Mouse (Mus musculus): Measurements from ENCODE around the gene Grk6. TPM values are rescaled to one million over a fixed set of nuclear protein-coding genes. Genes with fewer than 3 reads are reported as not detected.

Grk6 gene
- polyA plus RNA-seq, 1 experiment: 9.5 TPM

DNA sequence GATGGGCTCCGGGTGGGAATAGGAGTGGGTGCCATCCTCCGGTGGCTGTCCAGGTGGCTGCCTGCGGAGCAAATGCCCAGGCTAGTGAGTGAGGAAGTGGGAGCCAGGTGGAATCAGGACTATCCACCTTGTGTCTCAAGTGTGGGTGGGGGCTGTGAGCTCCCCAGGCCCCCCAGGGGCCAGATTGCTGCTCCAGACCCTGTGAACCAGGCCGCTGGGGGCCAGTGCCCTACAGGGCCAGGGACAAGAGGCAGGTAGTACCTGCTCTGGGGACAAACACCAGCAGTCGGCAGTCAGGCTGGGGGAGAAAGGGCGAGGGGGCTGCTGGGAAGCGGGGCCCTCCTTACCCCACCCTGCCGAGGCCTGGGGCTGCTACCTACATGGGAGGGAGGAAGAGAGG, 31.4 kb downstream of the Grk6 start:
- Histone ChIP-seq H3K27me3 (ENCODE audit: control insufficient read depth) (peaks cover 55% of the 10 kb centered on the region), H3K4me1 (ENCODE audit: control insufficient read depth) (peaks cover 18% of the 10 kb centered on the region), H3K9me3 (ENCODE audit: control insufficient read depth, low read length) (peaks cover 10% of the 10 kb centered on the region; the same call in 1 of the 2 replicates), H3K36me3 (ENCODE audit: control insufficient read depth) (no peaks in the 10 kb centered on the region; the same call in 1 of the 2 replicates), H3K4me3 (replicated peaks) (no peak overlapping the region)
- TF ChIP-seq TAL1 (IDR thresholded peaks at IDR 0.05; ENCODE audit: low read length) (no peak), GATA1 (IDR thresholded peaks at IDR 0.05; ENCODE audit: low read length) (no peak)

GRCm38 (mm10) chr13:55477492-55477891, 32.6 kb downstream of the Grk6 start:
- no peak for TF ChIP-seq TAL1 (IDR thresholded peaks at IDR 0.05; ENCODE audit: low read length)
- no peak for TF ChIP-seq GATA1 (IDR thresholded peaks at IDR 0.05; ENCODE audit: low read length)
- Histone ChIP-seq H3K9me3 (ENCODE audit: control insufficient read depth, low read length) (peaks cover 3% of the 10 kb centered on the region; the same call in 1 of the 2 replicates), H3K36me3 (ENCODE audit: control insufficient read depth) (no peaks in the 10 kb centered on the region; the same call in 1 of the 2 replicates), H3K4me1 (ENCODE audit: control insufficient read depth) (peaks cover 6% of the 10 kb centered on the region), H3K27me3 (ENCODE audit: control insufficient read depth) (peaks cover 49% of the 10 kb centered on the region), H3K4me3 (replicated peaks) (no peak overlapping the region)

- TF ChIP-seq GATA1 (IDR thresholded peaks at IDR 0.05; ENCODE audit: low read length) (no peak), TAL1 (IDR thresholded peaks at IDR 0.05; ENCODE audit: low read length) (no peak)
- peaks cover 46% of the 10 kb centered on the region for H3K27me3 ChIP-seq (ENCODE audit: control insufficient read depth)
- H3K4me1 ChIP-seq (ENCODE audit: control insufficient read depth): peaks cover 3% of the 10 kb centered on the region
- no peaks in the 10 kb centered on the region; the same call in 1 of the 2 replicates for H3K36me3 ChIP-seq (ENCODE audit: control insufficient read depth)
- no peak overlapping the region for H3K4me3 ChIP-seq (replicated peaks)
- H3K9me3 ChIP-seq (ENCODE audit: control insufficient read depth, low read length): no peaks in the 10 kb centered on the region
Measured at GRCm38 (mm10) chr13:55478036-55478435, 33.2 kb downstream of the Grk6 start.

DNA sequence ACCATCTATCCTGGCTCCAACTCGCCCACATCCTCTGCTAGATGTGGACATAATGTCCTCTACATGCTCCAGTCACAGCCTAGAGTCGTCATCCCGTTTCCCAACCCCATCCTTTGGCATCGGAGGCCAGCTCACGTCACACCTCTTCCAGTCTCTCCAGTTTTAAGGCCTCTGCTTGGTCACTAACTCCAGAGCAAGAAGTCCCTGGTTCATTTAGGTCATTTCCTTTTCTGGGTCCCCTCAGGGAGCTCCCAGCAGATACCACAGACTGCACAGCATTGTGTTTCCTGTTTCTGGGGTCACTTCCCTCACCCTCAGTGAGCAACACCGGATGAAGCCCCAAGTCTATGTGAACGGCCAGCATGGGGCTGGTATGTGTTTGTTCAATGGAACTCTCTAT, 34.1 kb downstream of the Grk6 start:
- no peak for TF ChIP-seq TAL1 (IDR thresholded peaks at IDR 0.05; ENCODE audit: low read length)
- TF ChIP-seq GATA1 (IDR thresholded peaks at IDR 0.05; ENCODE audit: low read length): no peak
- H3K9me3 ChIP-seq (ENCODE audit: control insufficient read depth, low read length): no peaks in the 10 kb centered on the region
- no peaks in the 10 kb centered on the region; the same call in 1 of the 2 replicates for H3K36me3 ChIP-seq (ENCODE audit: control insufficient read depth)
- no peak overlapping the region for H3K4me3 ChIP-seq (replicated peaks)
- peaks cover 46% of the 10 kb centered on the region for H3K27me3 ChIP-seq (ENCODE audit: control insufficient read depth)
- peaks cover 3% of the 10 kb centered on the region for H3K4me1 ChIP-seq (ENCODE audit: control insufficient read depth)

- no peak for TF ChIP-seq GATA1 (IDR thresholded peaks at IDR 0.05; ENCODE audit: low read length)
- no peak for TF ChIP-seq TAL1 (IDR thresholded peaks at IDR 0.05; ENCODE audit: low read length)
- H3K4me3 ChIP-seq (replicated peaks): no peak overlapping the region
- peaks cover 3% of the 10 kb centered on the region for H3K4me1 ChIP-seq (ENCODE audit: control insufficient read depth)
- H3K36me3 ChIP-seq (ENCODE audit: control insufficient read depth): no peaks in the 10 kb centered on the region; the same call in 1 of the 2 replicates
- H3K27me3 ChIP-seq (ENCODE audit: control insufficient read depth): peaks cover 46% of the 10 kb centered on the region
- no peaks in the 10 kb centered on the region for H3K9me3 ChIP-seq (ENCODE audit: control insufficient read depth, low read length)
Measured at GRCm38 (mm10) chr13:55479929-55480328, 35.1 kb downstream of the Grk6 start.

- H3K4me3 ChIP-seq (replicated peaks): no peak overlapping the region
- H3K9me3 ChIP-seq (ENCODE audit: control insufficient read depth, low read length): no peaks in the 10 kb centered on the region; the same call in 1 of the 2 replicates
- TF ChIP-seq TAL1 (IDR thresholded peaks at IDR 0.05; ENCODE audit: low read length) (no peak), GATA1 (IDR thresholded peaks at IDR 0.05; ENCODE audit: low read length) (no peak)
- H3K27me3 ChIP-seq (ENCODE audit: control insufficient read depth): peaks cover 58% of the 10 kb centered on the region
- H3K36me3 ChIP-seq (ENCODE audit: control insufficient read depth): no peaks in the 10 kb centered on the region
- H3K4me1 ChIP-seq (ENCODE audit: control insufficient read depth): peaks cover 6% of the 10 kb centered on the region
Measured at GRCm38 (mm10) chr13:55482542-55482941, 37.7 kb downstream of the Grk6 start.

DNA sequence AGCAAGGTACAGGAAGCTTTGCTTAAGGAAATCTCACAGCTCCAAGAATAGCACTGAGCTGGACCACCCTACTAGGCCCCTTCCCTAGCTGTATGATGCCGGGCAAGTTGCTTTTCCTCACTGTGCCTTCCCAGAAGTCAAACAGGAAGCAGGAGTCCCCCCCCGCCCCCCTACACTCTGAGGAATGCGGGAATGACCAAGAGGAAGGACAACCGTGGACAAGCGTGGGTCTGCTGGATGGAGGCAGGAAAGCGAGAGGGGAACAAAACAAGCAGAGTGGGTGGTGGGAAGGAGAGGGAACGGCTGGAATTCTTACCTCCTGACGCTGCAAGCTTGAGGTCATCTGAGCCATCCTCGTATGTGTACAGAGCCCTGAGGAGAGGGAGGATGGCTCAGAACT, 38.2 kb downstream of the Grk6 start:
- Histone ChIP-seq H3K36me3 (ENCODE audit: control insufficient read depth) (no peaks in the 10 kb centered on the region), H3K4me1 (ENCODE audit: control insufficient read depth) (peaks cover 6% of the 10 kb centered on the region; the same call in 1 of the 2 replicates), H3K27me3 (ENCODE audit: control insufficient read depth) (peaks cover 63% of the 10 kb centered on the region), H3K9me3 (ENCODE audit: control insufficient read depth, low read length) (no peaks in the 10 kb centered on the region; the same call in 1 of the 2 replicates), H3K4me3 (replicated peaks) (no peak overlapping the region)
- TF ChIP-seq TAL1 (IDR thresholded peaks at IDR 0.05; ENCODE audit: low read length) (no peak), GATA1 (IDR thresholded peaks at IDR 0.05; ENCODE audit: low read length) (no peak)

DNA sequence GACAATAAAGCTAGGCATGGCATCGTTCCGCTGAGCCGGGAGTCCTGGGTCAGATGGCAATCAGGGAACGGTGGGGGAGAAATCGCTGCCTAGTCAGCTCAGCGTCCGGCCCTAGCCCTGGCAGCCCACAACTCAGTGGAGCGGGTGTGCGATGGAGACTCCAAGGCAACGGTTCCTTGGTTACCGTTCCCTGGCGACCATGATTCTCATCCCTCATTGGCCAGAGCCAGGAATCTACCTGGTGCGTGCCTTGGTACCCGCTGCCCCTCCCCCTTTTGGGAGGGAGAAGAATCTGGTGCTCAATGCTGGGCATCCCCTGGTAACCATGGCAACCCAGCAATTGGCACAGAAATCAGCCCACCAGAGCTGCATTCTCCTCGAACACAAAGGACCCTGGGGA, 38.7 kb downstream of the Grk6 start:
- no peaks in the 10 kb centered on the region; the same call in 1 of the 2 replicates for H3K9me3 ChIP-seq (ENCODE audit: control insufficient read depth, low read length)
- peaks cover 68% of the 10 kb centered on the region for H3K27me3 ChIP-seq (ENCODE audit: control insufficient read depth)
- H3K4me1 ChIP-seq (ENCODE audit: control insufficient read depth): peaks cover 6% of the 10 kb centered on the region; the same call in 1 of the 2 replicates
- no peak overlapping the region for H3K4me3 ChIP-seq (replicated peaks)
- TF ChIP-seq GATA1 (IDR thresholded peaks at IDR 0.05; ENCODE audit: low read length) (no peak), TAL1 (IDR thresholded peaks at IDR 0.05; ENCODE audit: low read length) (no peak)
- no peaks in the 10 kb centered on the region for H3K36me3 ChIP-seq (ENCODE audit: control insufficient read depth)

DNA sequence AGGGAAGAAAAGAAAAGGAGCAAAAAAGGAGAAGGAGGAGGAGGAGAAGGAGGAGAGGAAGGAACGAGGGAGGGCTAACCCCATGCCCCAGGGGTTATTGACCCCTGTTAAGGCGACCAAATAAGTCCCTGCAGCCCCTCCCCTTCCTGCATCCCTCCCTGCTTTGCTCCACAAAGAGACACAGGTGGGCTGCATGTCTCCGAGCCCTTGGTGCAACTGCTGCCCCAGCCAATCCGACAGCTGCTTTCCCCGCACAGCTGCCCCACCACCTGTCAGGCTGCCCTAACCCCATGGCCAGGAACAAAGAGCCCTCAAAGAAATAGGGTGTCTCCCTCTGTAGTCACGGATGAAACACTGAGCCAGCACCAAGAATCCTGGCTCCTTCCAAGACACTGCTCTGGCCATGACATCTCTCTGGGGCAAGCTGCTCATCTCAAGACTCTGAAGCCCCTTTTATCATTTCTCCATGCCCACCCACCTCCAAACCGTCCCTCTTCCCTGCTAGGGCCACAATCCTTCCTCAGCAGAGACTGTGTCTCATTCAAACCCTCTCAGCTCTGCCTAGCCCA, 39.7 kb downstream of the Grk6 start:
- H3K9me3 ChIP-seq (ENCODE audit: control insufficient read depth, low read length): no peaks in the 10 kb centered on the region; the same call in 1 of the 2 replicates
- no peaks in the 10 kb centered on the region for H3K36me3 ChIP-seq (ENCODE audit: control insufficient read depth)
- peaks cover 74% of the 10 kb centered on the region for H3K27me3 ChIP-seq (ENCODE audit: control insufficient read depth)
- peaks cover 6% of the 10 kb centered on the region; the same call in 1 of the 2 replicates for H3K4me1 ChIP-seq (ENCODE audit: control insufficient read depth)
- no peak overlapping the region for H3K4me3 ChIP-seq (replicated peaks)
- TF ChIP-seq GATA1 (IDR thresholded peaks at IDR 0.05; ENCODE audit: low read length) (no peak), TAL1 (IDR thresholded peaks at IDR 0.05; ENCODE audit: low read length) (no peak)
